Mouse (Mus musculus) forebrain, embryonic 14.5 days (tissue): ENCODE measurements around the gene Pef1. TPM values are rescaled to one million over a fixed set of nuclear protein-coding genes. Genes with fewer than 3 reads are reported as not detected.

Source experiments
- ATAC-seq: fragments of 200-750 bp; cut with Nextera tagmentation; 2 replicates; pipeline ENCODE4 v1.8.0; 2017; ENCODE audit warnings: mild to moderate bottlenecking, moderate library complexity
- DNase-seq: peaks from one replicate; pipeline ENCODE4 v3.0.0-alpha.2; 2015; ENCODE audit warnings: low spot score
- H3K27ac ChIP-seq: fragments of 300-500 bp; sonication (generic); 2 replicates; pipeline ENCODE4 v1.5.1; 2014; ENCODE audit warnings: low read depth, mild to moderate bottlenecking, control low read depth, low read length, moderate library complexity
- H3K27me3 ChIP-seq: fragments of 300-500 bp; sonication (generic); replicated peaks from 2 replicates; pipeline ENCODE4 v1.6.1; 2014; ENCODE audit warnings: low read length, control low read depth, mixed read lengths; ENCODE audit not compliant: control insufficient read depth, insufficient read depth
- H3K36me3 ChIP-seq: fragments of 300-500 bp; sonication (generic); 2 replicates; pipeline ENCODE4 v1.6.1; 2014; ENCODE audit warnings: low read length, control low read depth; ENCODE audit not compliant: control insufficient read depth, insufficient read depth
- H3K4me1 ChIP-seq: fragments of 300-500 bp; sonication (generic); 2 replicates; pipeline ENCODE4 v1.6.1; 2014; ENCODE audit warnings: antibody characterized with exemption, low read length, control low read depth; ENCODE audit not compliant: control insufficient read depth, insufficient read depth
- H3K4me2 ChIP-seq: fragments of 300-500 bp; sonication (generic); 2 replicates; pipeline ENCODE4 v1.6.1; 2014; ENCODE audit warnings: mild to moderate bottlenecking, control low read depth, low read length
- H3K4me3 ChIP-seq: fragments of 300-500 bp; sonication (generic); 2 replicates; pipeline ENCODE4 v1.5.1; 2014; ENCODE audit warnings: low read depth, low read length, control low read depth
- H3K9ac ChIP-seq: fragments of 300-500 bp; sonication (generic); 2 replicates; pipeline ENCODE4 v1.6.1; 2014; ENCODE audit warnings: mild to moderate bottlenecking, low read length, control low read depth, moderate library complexity
- H3K9me3 ChIP-seq: fragments of 300-500 bp; sonication (generic); replicated peaks from 2 replicates; pipeline ENCODE4 v1.6.1; 2016; ENCODE audit warnings: low read length, control low read depth, mixed read lengths; ENCODE audit not compliant: control insufficient read depth
- WGBS: fragments of 180-500 bp; shearing (Covaris S2); extraction: QIAGEN DNeasy Blood & Tissue Kit; methylation state at CpG from one replicate; pipeline ENCODE4 v1.1.7; 2014; 5-methylcytosine and 5-hydroxymethylcytosine counted together
- polyA plus RNA-seq: library from polyadenylated mRNA; unstranded; fragments of >200 nt; fragmentation: Nextera tagmentation; extraction: Ambion mirVana; gene quantifications from 2 replicates; pipeline ENCODE4 v1.2.1, GENCODE M21; 2014

Pef1 gene
- 88.6 and 91.9 TPM in 2 replicates for polyA plus RNA-seq

GRCm38 (mm10) chr4:130102111-130102651 is at the start of gene Pef1:
Gene Pef1, plus strand, starts transcription at chr4:130102558.
- Histone ChIP-seq H3K27ac (no peak within 1 kb of the TSS), H3K4me3 (no peak within 1 kb of the TSS), H3K9ac (0 out of 2 replicates have a peak within 1 kb of the TSS, but pooled peaks have one; percentile 3), H3K9me3 (no peaks in the 10 kb centered on the region), H3K36me3 (no peaks in the 10 kb centered on the region), H3K27me3 (0 out of 2 replicates have a peak, but pooled peaks cover 5% of the 10 kb centered on the region), H3K4me2 (no peak within 1 kb of the TSS), H3K4me1 (peaks cover 6% of the 10 kb centered on the region)
- DNase-seq: no peak
- 3% methylated on average over 6 of the region's 6 CpGs for WGBS
- no peak for ATAC-seq

DNA sequence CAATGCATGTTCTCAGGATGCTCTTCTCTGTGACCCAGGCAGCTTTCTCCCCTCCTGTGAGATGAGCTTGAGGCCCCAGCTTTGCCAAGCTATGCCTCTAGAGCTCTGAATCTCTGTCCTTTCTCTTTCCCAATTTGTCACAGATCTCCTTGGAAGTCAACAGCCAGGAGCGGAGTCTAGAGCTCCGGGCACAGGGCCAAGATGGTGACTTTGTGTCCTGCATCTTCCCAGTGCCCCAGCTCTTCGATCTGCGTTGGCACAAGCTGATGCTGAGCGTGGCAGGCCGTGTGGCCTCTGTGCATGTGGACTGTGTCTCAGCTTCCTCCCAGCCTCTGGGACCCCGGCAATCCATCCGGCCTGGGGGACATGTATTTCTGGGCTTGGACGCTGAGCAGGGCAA is 49.2 kb upstream of the Pef1 start:
- H3K9ac ChIP-seq: no peak overlapping the region
- no peak overlapping the region for H3K27ac ChIP-seq
- H3K27me3 ChIP-seq: 0 out of 2 replicates have a peak, but pooled peaks cover 4% of the 10 kb centered on the region
- ATAC-seq (no peak), DNase-seq (no peak)
- no peak overlapping the region for H3K4me3 ChIP-seq
- H3K9me3 ChIP-seq: no peaks in the 10 kb centered on the region
- WGBS: 92% methylated on average over 9 of the region's 9 CpGs
- H3K4me2 ChIP-seq: no peak overlapping the region
- H3K36me3 ChIP-seq: no peaks in the 10 kb centered on the region
- H3K4me1 ChIP-seq: peaks cover 21% of the 10 kb centered on the region

- Histone ChIP-seq H3K27ac (peak overlapping the region; percentile 57; the same call in 1 of the 2 replicates), H3K9me3 (no peaks in the 10 kb centered on the region), H3K4me1 (peaks cover 20% of the 10 kb centered on the region), H3K27me3 (0 out of 2 replicates have a peak, but pooled peaks cover under 1% of the 10 kb centered on the region), H3K4me2 (no peak overlapping the region), H3K9ac (no peak overlapping the region), H3K36me3 (no peaks in the 10 kb centered on the region), H3K4me3 (no peak overlapping the region)
- ATAC-seq: peak; percentile 48; the same call in 1 of the 2 replicates
- WGBS: 0% methylated on average over 1 of the region's 1 CpGs
- peak; percentile 52 for DNase-seq
These were observed 47.6 kb upstream of the Pef1 start for GRCm38 (mm10) chr4:130054727-130055126.

DNA sequence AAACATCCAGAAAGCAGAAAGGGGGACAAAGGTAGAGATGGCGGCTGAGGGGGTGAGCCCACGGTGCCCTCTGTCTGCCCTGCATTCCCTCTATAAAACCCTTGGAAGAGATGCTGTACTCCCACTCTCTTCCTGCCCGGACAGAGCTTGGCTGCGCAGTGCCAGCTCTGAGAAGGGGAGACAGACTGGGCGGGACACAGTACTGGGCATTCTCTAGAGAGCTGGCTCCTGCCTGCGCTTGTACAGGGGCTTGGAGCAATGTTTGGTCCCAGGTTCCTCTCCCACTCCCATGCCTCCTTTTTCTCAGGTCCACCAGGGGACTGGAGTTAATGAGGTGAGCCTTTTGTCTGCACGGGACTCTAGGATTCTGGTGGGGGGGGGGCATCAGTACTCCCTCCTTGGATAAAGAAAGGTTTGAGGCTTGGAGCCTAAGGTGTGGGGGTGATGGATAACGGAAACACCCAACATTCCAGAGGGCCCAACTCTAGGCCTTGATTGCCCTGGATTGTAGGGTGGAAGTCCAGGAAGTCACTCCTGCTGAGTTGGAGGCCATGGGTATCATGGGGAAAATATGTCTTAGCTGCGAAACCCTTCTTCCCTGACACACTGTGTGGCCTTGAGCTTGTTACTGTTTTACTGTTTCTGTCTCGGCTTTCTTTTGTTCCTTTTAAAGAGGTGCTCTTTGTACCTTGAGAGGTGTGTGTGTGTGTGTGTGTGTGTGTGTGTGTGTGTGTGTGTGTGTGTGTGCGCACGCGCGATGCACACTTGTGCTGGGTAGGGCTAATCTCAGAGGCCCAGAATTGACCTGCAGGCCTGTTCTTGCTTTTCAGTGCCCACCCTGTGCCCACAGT is 47.0 kb upstream of the Pef1 start:
- WGBS: 59% methylated on average over 14 of the region's 14 CpGs
- no peak overlapping the region for H3K4me3 ChIP-seq
- H3K4me1 ChIP-seq: peaks cover 18% of the 10 kb centered on the region
- peak; percentile 45; the same call in 1 of the 2 replicates for ATAC-seq
- H3K27ac ChIP-seq: peak overlapping the region; percentile 57; the same call in 1 of the 2 replicates
- no peaks in the 10 kb centered on the region for H3K36me3 ChIP-seq
- no peaks in the 10 kb centered on the region for H3K27me3 ChIP-seq
- no peak overlapping the region for H3K4me2 ChIP-seq
- no peak for DNase-seq
- H3K9me3 ChIP-seq: no peaks in the 10 kb centered on the region
- no peak overlapping the region for H3K9ac ChIP-seq

GRCm38 (mm10) chr4:130056011-130056322 is 46.4 kb upstream of the Pef1 start:
- Histone ChIP-seq H3K4me1 (peaks cover 16% of the 10 kb centered on the region), H3K4me3 (no peak overlapping the region), H3K9ac (no peak overlapping the region), H3K27ac (0 out of 2 replicates have a peak overlapping the region, but pooled peaks have one; percentile 21), H3K36me3 (no peaks in the 10 kb centered on the region), H3K27me3 (no peaks in the 10 kb centered on the region), H3K9me3 (no peaks in the 10 kb centered on the region), H3K4me2 (no peak overlapping the region)
- ATAC-seq: peak; percentile 47; the same call in 1 of the 2 replicates
- WGBS: 31% methylated on average over 3 of the region's 3 CpGs
- DNase-seq: no peak

DNA sequence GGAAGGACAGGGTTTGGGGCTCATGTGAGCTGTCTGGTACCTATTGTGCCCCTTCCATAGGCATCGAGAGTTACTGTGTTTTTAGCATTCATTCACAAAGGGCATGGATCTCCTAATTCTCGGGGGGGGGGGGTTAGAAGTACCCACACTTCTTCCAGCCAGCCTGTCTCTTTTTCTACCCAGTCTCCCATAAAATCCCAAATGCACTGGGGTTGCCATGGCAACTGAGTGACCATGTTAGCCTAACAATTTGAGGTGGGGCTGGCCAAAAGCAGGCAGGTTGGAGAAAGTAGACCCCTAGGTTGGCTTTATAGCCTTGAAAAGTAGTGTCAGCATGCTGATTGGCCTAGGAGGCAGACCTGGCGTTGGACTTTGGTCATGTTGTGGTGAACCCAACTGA is 45.9 kb upstream of the Pef1 start:
- H3K9ac ChIP-seq: no peak overlapping the region
- no peaks in the 10 kb centered on the region for H3K9me3 ChIP-seq
- no peaks in the 10 kb centered on the region for H3K36me3 ChIP-seq
- no peak overlapping the region for H3K4me3 ChIP-seq
- no peak overlapping the region for H3K4me2 ChIP-seq
- peak overlapping the region; percentile 28; the same call in 1 of the 2 replicates for H3K27ac ChIP-seq
- H3K4me1 ChIP-seq: peaks cover 16% of the 10 kb centered on the region
- no peaks in the 10 kb centered on the region for H3K27me3 ChIP-seq
- ATAC-seq: no peak
- DNase-seq: no peak
- 25% methylated on average over 3 of the region's 3 CpGs for WGBS

DNA sequence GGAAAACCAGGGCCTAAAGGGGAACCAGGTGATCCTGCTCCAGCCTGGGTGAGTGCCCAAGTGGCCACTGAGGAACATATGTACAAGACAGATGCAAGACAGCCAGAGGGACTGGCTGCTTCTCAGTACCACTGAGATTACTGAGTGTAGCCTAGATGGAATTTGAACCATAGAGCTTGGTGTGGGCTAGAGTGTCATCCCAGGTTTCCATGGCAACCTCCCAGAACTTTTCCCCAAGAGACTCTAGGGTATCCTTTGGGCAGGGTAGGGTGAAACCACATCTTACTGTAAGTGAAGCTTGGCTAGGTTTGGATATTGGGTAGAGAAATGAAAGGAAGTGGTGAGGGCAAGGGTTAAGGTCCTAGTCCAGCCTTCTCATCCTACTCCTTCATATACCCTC is 41.4 kb upstream of the Pef1 start:
- ATAC-seq: no peak
- Histone ChIP-seq H3K27me3 (no peaks in the 10 kb centered on the region), H3K4me2 (no peak overlapping the region), H3K36me3 (no peaks in the 10 kb centered on the region), H3K27ac (no peak overlapping the region), H3K4me3 (no peak overlapping the region), H3K4me1 (peaks cover 8% of the 10 kb centered on the region), H3K9ac (no peak overlapping the region), H3K9me3 (no peaks in the 10 kb centered on the region)
- no peak for DNase-seq

DNA sequence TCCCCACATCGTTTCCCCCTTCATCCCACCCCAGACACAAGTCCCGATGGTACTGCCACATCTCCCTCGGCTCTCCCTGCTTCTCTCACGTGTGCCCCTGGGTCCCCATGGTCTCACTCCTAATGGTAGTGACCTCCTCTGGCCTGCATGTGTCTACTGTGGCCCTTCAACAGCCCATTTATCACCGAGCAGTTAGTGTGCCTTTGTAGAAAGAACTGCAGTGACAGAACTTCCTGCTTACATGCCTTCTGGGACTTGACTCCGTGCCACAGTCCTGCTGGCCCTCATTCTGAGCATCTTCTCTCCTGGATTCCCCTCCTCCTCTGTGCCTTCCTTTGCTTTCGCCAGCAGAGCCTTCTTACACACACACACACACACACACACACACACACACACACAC is 39.2 kb upstream of the Pef1 start:
- H3K9ac ChIP-seq: no peak overlapping the region
- 87% methylated on average over 6 of the region's 7 CpGs for WGBS
- H3K4me1 ChIP-seq: no peaks in the 10 kb centered on the region
- H3K27me3 ChIP-seq: no peaks in the 10 kb centered on the region
- no peak overlapping the region for H3K27ac ChIP-seq
- H3K36me3 ChIP-seq: no peaks in the 10 kb centered on the region
- H3K4me2 ChIP-seq: no peak overlapping the region
- H3K9me3 ChIP-seq: no peaks in the 10 kb centered on the region
- DNase-seq (no peak), ATAC-seq (no peak)
- no peak overlapping the region for H3K4me3 ChIP-seq

- Histone ChIP-seq H3K9me3 (no peaks in the 10 kb centered on the region), H3K9ac (no peak overlapping the region), H3K4me2 (no peak overlapping the region), H3K4me1 (no peaks in the 10 kb centered on the region), H3K27me3 (no peaks in the 10 kb centered on the region), H3K4me3 (no peak overlapping the region), H3K36me3 (no peaks in the 10 kb centered on the region), H3K27ac (no peak overlapping the region)
- DNase-seq (no peak), ATAC-seq (no peak)
- 13% methylated on average over 8 of the region's 8 CpGs for WGBS
These were observed 35.5 kb upstream of the Pef1 start for GRCm38 (mm10) chr4:130066816-130067215.
